Mouse (Mus musculus) gastrocnemius, postnatal 14 days (tissue): ENCODE measurements around the gene Rab30. TPM values are rescaled to one million over a fixed set of nuclear protein-coding genes. Genes with fewer than 3 reads are reported as not detected.

Experiments used
- DNase-seq: peaks from one replicate; pipeline ENCODE4 v3.0.0; 2021; ENCODE audit warnings: mixed read lengths
- intact Hi-C: fragments of 180-260 bp; cut with DNase I; formaldehyde crosslinking; loops from one replicate; pipeline ENCODE4 v1.15.1; 2025; ENCODE audit warnings: low total_unique reads
- total RNA-seq, 2 experiments: library from RNA; stranded (reverse); gene quantifications; 2 replicates each; pipeline ENCODE4 v1.2.3; 2021

The Rab30 gene
- total RNA-seq, 2 experiments from 2014 or later = 5.0 to 6.3 TPM

DNA sequence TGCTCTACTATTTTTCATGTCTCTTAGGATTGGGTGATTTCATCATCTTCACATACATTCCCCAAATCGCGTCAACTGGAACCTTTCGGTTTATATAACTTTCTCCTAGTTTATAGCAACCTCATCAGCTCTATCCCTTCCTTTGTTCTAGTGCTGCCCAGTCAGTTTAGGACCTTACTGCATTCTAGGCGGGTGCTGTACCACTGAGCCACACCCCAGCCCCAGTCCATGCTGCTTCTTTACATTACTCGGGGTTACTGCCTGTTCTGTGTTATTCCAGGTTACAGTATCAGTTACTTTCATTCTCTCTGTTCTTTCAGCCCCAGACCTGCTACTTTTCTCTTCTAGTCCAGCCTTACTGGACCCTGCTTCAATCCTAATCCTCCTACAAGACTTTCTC, 145.8 kb downstream of the Rab30 start:
- intact Hi-C loops = loop anchor here (10.0 kb wide), 1 partner anchor 78 kb away; no protein-coding TSS in a partner anchor

DNA sequence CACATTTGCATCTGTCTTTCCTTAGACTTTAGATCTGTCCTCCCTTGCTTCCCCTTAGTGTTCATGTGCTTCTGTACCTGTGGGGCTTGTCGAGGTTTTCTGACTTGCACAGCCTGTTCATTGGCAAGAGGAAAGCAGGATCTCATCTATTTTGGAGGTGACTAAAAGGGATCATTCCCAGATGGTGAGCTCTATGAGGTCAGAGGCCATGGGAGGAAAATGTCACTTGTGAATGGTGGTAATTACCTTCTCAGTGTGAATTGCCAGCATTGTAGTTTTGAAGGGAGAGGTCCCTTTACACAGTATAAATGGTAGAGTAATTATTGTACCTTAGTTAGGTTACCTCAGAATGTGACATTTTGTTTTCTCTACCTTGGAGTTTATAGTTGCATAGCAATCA, 148.8 kb downstream of the Rab30 start:
- intact Hi-C loops = loop anchor here (10.0 kb wide), 1 partner anchor 205 kb away; no protein-coding TSS in a partner anchor
- no peak for DNase-seq

More for the DNA sequence above, 145.8 kb downstream of the Rab30 start:
- no peak for DNase-seq

GRCm38 (mm10) chr7:92890618-92891230, 149.3 kb downstream of the Rab30 start:
- DNase-seq = no peak
- intact Hi-C loops = loop anchor here (10.0 kb wide), 1 partner anchor 204 kb away; no protein-coding TSS in a partner anchor

GRCm38 (mm10) chr7:92893478-92893877, 152.1 kb downstream of the Rab30 start:
- DNase-seq = no peak
- intact Hi-C loops = loop anchor here (10.0 kb wide), 1 partner anchor 201 kb away; no protein-coding TSS in a partner anchor

Other genes with a start within 250 kb of the Rab30 start
- 10 to 100 TPM; 18.3 to 20.2 TPM for gene Ccdc90b, start 180.5 kb upstream of the Rab30 start, total RNA-seq
- gene Ankrd42, start 104.5 kb upstream of the Rab30 start, total RNA-seq = under 1 TPM; 0.53 to 0.71 TPM
- gene Pcf11, start 71.7 kb upstream of the Rab30 start, total RNA-seq = 10 to 100 TPM; 20.8 to 22.0 TPM
- under 1 TPM; 0.24 to 0.66 TPM for gene Ddias, start 132.6 kb downstream of the Rab30 start, total RNA-seq
- gene Prcp, start 132.9 kb downstream of the Rab30 start, total RNA-seq = 10 to 100 TPM; 17.2 to 18.8 TPM